Mouse (Mus musculus) layer of hippocampus, adult 18-20 months (tissue): Measurements from ENCODE around the gene Exosc2. TPM values are rescaled to one million over a fixed set of nuclear protein-coding genes. Genes with fewer than 3 reads are reported as not detected.

Source experiments
- DNase-seq, 2 experiments: peaks; one replicate each; pipeline ENCODE4 v3.0.0; 2022; ENCODE audit warnings: low spot score in 2 of 2
- total RNA-seq, 2 experiments: library from RNA; stranded (reverse); gene quantifications; 2 replicates each; pipeline ENCODE4 v1.2.3; 2021

The Exosc2 gene
- total RNA-seq, 2 experiments from 2014 or later, result 21.8 to 22.3 TPM

DNA sequence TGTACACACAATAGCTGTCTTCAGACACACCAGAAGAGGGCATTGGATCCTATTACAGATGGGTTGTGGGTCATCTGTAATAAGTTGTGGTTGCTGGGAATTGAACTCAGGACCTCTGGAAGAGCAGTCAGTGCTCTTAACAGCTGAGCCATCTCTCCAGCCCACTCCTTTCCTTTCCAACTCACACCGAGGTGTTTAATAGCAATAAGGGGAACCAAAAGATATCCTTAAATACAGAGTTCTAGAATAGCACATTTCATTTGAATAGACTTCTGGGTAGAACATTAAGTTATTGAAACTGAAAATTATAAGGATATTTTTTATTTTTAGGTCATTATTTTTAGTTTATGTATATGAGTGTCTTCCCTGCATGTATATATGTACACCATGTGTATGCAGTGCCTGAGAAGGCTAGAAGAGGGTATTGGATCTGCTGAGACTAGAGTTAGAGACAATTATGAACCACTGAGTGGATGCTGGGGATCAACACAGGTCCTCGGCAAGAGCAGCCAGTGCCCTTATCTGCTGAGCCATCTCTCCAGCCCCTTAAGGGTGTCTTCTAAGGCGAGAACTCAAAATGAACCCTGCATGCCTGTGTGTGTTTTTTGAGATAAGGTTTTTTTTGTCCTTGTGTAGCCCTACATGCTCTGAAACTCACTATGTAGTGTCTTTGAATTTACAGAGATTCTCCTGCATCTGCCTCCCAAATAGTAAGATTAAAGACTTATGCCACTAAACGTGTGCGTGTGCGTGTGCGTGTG lies 54.4 kb downstream of the Exosc2 start:
- no peak for DNase-seq

DNA sequence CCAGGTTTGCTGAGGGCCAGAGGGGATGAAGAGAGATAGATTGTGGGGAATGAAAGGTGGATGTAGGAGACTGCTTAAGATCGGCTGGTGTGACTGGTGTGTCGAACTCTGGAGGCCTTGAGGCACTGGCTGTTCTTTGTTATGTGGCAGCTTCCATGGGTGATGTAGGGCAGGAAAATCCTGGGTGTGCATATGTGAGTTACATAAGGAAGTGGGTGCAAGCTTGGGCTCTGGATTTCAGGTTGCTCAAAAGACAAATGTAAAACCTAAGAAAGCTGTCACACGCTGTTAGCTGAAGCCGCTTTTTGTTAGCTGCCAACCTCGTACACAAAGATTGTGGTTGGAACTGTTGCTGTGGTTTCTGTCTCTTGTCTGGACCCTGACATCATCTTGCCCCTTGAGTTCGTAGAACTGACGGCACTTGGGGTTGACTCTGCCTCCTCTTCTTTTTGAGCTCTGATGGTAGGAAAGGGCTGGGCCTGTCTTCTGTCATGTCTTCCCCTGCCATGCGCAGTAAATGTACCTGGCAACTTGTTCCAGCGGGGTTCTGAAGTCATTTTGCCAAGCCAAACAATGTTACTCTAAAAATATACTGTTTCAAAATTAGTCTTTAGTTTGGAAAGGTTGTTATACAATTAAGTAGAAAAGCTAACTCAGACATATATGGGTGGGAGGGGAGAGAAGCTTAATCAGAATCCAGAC lies 57.2 kb downstream of the Exosc2 start:
- DNase-seq, result peak in 1 of 2 experiments; percentile 36

DNA sequence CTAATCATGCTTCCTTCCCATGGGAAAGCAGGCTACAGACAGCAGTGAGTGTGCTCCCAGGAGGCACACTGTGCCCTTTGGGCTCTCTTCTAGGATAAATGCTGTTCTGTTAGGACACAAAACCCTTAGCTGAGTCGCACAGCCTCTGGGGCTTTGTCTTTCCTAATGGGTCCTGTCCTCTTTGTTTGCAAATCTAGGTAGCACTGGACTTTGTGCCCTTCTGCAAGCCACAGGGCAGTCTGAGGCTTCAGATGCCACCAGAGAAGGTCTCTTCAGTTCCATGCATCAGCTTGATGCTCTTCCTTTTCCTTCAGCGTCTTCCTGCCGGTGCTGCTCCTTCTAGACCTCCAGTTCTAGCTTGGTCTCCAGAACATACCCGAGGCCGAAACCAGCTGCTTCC lies 60.1 kb downstream of the Exosc2 start:
- no peak for DNase-seq

Other genes starting within 250 kb of the Exosc2 start
- 10 to 100 TPM; 33.8 to 40.5 TPM for gene Ass1, start 200.5 kb upstream of the Exosc2 start, total RNA-seq
- 10 to 100 TPM; 34.3 to 39.1 TPM for gene Fubp3, start 98.1 kb upstream of the Exosc2 start, total RNA-seq
- under 1 TPM; 0.30 to 0.37 TPM for gene Prdm12, start 30.7 kb upstream of the Exosc2 start, total RNA-seq
- 10 to 100 TPM; 42.5 to 46.0 TPM for gene Abl1, start 17.7 kb downstream of the Exosc2 start, total RNA-seq
- gene Qrfp, start 139.9 kb downstream of the Exosc2 start, total RNA-seq, result not detected
- gene Fibcd1, start 175.3 kb downstream of the Exosc2 start, total RNA-seq, result 100 to 1,000 TPM; 121 to 127 TPM
- 1 to 10 TPM; 5.2 to 5.8 TPM for gene Lamc3, start 216.6 kb downstream of the Exosc2 start, total RNA-seq